Mouse (Mus musculus) splenic B cell, adult 2 months (primary cell): ENCODE measurements around the gene St8sia1.
"Not testable (repeated sequence)": the region's sequence is repeated elsewhere in the genome, so short reads cannot be mapped to it uniquely, and the experiment has no call there.

Experiments
- DNase-seq: peaks from one replicate; pipeline ENCODE4 v3.0.0-alpha.2; 2011; ENCODE audit warnings: low read depth, low spot score
- H3K27me3 ChIP-seq: 2 replicates; pipeline ENCODE4 v1.6.1; 2012; ENCODE audit warnings: mild to moderate bottlenecking, low read length, moderate library complexity, mixed read lengths; ENCODE audit not compliant: control insufficient read depth, poor library complexity, insufficient read depth, severe bottlenecking
- H3K36me3 ChIP-seq: 2 replicates; pipeline ENCODE4 v1.6.1; 2012; ENCODE audit warnings: mild to moderate bottlenecking, low read length, moderate library complexity, mixed read lengths; ENCODE audit not compliant: control insufficient read depth, poor library complexity, insufficient read depth, severe bottlenecking

The St8sia1 gene

DNA sequence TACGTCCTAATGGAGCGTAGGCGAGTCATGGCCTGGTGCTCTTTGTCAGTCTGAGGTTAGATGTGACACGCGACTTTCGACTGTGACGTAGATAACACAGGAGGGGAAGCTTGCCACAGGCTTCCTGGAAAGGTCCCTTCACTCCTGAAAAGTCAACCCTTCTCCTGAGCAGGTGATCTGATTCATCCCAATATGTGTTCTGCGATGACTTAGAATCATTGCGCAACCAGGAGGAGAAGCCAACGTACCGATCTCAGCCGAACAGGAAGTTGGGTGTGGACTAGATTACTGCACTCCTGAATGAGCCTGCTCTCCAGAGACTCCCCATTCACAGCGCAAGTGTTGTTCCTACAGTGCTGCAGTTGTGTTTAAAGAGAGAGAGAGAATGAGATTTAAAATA is 25.2 kb upstream of the St8sia1 start:
- H3K36me3 ChIP-seq: no peaks in the 10 kb centered on the region
- DNase-seq: peak; percentile 20
- no peaks in the 10 kb centered on the region for H3K27me3 ChIP-seq

DNA sequence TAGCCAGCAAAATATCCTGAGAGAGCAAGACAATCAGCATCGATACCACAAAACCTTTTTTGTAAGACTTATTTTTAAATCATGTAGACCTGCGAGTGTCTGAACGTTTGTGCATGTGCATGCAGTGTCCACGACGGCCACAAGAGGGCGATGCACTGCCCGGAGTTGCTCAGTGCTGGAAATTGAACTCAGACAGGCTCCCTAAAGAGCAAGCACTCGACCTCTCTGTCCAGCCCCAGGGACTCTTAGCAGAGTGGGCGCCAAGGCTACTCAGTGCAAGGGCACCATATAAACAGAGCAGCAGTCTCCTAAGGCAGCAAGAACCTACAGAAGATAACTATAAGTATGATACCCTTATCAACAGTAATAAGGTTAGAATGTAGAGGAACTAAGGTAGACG is 24.5 kb upstream of the St8sia1 start:
- DNase-seq: peak; percentile 78

DNA sequence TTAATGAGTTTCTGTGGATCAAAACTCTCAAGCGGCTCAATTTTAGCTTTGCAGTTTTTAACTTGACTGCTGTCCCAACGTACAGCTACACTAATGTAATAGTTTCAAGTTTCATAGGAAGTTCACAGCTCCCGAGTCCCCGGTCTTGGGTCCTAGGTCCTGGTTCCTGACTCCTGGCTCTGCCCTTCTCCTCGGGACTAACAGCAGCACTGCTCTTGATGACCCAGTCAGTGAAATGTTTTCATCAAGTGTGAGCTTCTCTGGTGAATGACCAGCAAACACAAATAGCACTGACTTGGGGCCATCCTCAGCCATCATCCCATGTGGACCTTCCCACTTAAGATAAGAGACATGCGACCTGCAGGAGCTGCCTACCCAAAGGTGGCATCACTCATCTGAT is 24.0 kb upstream of the St8sia1 start:
- no peak for DNase-seq
- Histone ChIP-seq H3K36me3 (no peaks in the 10 kb centered on the region), H3K27me3 (no peaks in the 10 kb centered on the region)

More for the DNA sequence above, 24.5 kb upstream of the St8sia1 start:
- H3K27me3 ChIP-seq: no peaks in the 10 kb centered on the region
- H3K36me3 ChIP-seq: no peaks in the 10 kb centered on the region

DNA sequence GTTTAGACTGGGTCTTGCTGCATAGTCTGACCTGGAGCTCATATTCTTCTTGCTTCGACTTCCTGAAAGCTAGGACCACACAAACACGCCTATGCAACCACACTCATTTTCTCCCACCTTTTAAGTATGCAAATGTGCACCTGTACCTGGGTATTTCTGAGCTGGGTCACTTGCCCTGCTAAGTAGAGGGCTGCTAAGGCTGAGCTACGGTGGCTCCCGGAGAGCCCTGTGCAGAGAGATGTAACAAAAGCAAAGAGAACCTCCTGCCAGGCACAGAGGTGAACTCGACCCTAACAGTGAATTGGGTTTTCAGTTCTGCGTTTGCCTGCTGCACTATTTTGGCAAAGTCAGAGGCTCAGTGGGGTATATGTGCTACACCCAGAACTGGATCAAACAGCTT is 23.4 kb upstream of the St8sia1 start:
- Histone ChIP-seq H3K36me3 (no peaks in the 10 kb centered on the region), H3K27me3 (no peaks in the 10 kb centered on the region)
- DNase-seq: no peak

DNA sequence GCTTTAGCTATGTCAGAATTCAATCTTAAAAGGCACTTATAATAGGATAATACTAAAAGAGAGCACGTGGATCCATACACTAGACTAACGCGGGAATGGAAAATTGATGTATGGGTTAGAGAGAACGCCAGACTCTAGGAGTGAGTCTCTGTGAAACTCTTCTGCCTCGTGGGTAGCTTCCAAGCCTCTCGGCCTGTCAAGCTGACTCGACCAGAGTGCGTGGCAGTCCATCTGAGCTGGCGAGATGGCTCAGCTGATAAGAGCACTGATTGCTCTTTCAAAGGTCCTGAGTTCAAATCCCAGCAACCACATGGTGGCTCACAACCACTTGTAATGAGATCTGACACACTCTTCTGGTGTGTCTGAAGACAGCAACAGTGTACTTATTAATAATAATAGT is 22.5 kb upstream of the St8sia1 start:
- H3K36me3 ChIP-seq, H3K27me3 ChIP-seq, DNase-seq: not testable (repeated sequence)

DNA sequence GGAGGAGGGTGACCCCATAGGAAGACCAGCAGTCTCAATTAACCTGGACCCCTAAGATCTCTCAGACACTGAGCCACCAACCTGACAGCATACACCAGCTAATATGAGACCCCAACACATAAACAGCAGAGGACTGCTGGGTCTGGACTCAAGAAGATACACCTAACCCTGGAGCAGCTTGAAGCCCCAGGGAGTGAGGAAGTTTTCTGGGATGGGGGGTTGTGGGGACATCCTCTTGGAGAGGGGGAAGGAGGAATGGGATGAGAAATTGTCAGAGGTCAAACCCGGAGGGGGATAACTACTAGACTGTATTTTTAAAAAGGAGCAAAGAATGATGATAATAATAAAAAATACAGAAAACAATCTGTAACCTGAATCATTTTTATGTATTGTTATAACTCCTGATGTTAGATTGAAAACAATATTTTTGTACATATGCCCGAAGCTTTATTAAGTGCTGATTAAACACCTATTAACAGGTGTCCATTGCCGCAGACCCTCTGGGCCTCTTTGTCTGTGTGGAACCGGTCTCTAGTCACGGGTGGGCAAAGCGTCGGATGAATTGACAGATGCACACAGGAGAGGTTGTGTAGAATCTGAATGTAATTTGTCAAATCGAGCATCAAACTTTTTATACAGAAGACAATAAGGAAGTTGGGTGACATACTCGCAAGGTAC is 21.4 kb upstream of the St8sia1 start:
- H3K27me3 ChIP-seq, DNase-seq, H3K36me3 ChIP-seq: not testable (repeated sequence)

DNA sequence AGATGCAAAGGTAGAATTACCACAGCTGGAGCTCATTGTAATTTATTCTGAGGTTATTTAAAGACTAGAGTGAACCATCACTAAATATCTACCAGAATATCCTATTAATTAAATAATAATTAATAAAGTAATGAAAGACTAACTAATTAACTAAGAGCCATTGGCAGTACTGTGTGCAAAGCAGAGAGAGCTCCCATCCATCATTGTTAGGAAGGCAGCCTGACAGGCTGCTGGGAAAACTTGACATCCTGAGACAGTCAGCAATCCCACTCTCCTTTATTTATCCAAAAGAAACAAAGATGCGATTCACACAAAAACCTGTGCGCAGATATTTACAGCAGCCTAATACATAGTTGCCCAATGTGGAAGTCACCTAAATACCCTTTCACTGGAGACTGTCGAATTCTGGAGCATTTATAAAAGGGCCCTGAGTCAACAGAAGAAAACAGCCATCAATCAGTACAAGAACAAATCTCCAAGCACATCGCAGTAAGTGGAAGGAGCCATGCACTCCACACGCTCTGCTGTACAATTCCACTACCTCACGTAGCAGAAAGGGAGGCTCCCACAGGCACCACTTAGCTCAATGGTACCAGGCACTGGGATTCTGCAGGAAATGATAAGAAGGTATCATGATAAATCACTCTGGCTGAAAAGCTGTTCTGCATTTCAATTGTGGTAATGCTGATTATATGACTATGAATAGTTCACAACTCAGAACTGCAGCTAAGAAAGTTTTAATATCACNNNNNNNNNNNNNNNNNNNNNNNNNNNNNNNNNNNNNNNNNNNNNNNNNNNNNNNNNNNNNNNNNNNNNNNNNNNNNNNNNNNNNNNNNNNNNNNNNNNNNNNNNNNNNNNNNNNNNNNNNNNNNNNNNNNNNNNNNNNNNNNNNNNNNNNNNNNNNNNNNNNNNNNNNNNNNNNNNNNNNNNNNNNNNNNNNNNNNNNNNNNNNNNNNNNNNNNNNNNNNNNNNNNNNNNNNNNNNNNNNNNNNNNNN is 15.7 kb upstream of the St8sia1 start:
- H3K36me3 ChIP-seq: no peaks in the 10 kb centered on the region
- H3K27me3 ChIP-seq: no peaks in the 10 kb centered on the region
- DNase-seq: no peak

DNA sequence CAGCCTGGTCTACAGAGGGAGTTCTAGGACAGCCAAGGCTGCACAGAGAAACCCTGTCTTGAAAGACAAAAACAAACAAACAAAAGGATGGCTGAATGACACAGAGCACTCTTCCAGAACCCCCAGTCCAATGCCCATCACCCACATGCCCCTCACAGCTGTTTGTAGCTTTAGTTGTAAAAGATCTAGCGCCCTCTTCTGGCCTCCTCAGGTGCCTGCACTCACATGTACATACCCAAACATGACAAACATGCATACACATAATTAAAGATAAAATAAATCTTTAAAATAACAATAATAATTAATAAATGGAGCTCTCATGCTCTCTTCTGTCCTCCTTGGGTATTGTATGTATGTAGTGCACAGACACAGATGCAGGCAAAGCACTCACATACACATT is 13.0 kb upstream of the St8sia1 start:
- DNase-seq: no peak
- Histone ChIP-seq H3K36me3 (no peaks in the 10 kb centered on the region), H3K27me3 (no peaks in the 10 kb centered on the region)

DNA sequence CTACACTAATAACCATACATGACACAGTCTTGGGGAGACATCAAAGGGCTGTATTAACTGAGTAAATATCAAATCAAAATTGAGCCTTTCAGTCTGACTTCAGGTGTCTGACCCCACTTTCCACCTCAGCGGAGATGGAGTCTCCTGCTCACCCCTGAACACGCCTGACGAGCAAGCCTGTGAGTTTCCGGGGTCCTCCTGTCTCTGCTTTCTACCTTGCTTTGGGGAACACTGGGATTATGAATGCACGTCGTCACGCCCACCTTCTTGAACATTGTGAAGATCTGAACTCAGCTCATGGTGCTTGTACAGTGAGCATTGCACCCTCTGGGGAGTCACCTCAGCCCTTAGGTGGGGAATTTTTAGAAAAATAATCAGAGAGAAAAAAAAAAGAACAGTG is 9.0 kb upstream of the St8sia1 start:
- Histone ChIP-seq H3K27me3 (no peaks in the 10 kb centered on the region), H3K36me3 (no peaks in the 10 kb centered on the region)
- DNase-seq: no peak

DNA sequence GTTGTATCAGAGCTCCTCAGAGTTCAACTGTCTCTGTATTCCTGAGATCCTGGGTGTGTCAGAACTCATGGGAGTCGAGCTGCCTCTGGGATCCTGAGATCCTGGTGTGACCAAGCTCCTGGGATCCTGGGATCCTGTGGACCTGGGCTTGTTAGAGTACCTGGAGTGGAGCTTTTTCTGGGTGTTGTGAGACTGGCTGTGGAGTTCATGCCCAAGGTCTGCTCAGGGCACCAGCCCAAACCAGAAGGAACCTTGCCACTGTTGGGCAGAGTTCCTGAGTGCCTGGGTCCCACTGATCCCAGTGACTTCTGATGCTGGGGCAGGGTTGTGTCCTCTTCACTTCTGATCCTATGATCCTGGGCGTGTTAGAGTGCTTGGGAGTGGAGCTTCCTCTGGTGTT is 8.0 kb upstream of the St8sia1 start:
- H3K27me3 ChIP-seq: no peaks in the 10 kb centered on the region
- no peaks in the 10 kb centered on the region for H3K36me3 ChIP-seq
- DNase-seq: no peak

DNA sequence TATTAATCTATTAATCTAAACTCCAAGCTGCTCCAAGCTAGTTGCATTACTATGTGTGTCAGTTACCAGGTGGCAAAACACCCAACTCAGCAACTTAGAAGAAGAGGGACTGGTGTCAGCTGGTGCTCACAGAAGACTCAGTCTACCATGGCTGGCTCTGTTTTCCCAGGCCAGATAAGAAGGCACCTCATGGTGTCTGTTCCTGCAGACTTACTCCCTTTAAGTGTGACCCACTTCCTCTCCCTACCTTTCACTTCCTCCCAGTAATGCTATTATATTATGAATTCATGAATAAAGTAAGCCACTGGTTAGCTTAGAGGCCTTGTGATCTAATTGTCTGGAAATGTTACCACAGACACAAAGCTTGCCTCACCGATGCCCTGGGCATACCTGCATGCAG is 3.2 kb upstream of the St8sia1 start:
- Histone ChIP-seq H3K36me3 (no peaks in the 10 kb centered on the region), H3K27me3 (peaks cover 5% of the 10 kb centered on the region)
- DNase-seq: no peak

DNA sequence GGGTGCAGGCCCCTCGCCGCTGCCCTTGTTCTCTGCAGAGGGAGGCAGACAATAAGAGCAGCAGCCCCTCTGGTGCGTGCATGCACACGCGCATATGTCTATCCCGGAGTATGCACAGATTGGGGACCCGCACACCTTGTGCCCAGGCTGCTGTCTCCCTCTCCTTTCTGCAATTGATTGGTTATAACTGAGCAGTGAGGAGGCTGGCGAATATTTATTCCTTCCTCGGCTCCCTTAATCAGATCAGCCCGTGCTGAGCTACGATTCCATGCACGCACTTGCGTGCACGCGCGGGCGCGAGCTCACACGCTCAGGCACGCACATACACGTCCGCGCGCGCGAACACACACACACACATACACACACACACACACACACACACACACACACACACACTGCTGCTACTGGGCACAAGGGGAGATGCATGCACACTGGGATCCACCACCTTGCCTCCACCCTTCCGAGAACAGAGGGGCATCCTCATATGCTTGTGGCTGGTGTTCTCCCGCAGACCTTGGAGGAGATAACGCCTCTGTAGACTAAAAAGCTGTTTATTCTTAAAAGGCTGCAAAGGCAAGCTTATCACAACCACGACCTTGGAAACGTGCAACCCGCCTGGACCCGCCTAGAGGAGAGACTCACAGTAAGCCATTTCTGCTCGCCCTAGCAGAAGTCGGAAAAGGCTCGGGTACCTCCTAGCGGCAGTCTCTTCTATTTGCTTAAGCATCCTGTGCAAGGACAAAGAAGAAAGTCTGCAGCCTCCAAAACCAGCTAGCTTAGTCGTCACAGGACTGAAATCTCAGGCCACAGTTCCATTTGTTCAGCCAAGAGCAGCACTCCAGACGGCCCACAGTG is 506 bp upstream of the St8sia1 start:
- H3K36me3 ChIP-seq: no peaks in the 10 kb centered on the region
- peaks cover 5% of the 10 kb centered on the region for H3K27me3 ChIP-seq
- peak; percentile 32 for DNase-seq

DNA sequence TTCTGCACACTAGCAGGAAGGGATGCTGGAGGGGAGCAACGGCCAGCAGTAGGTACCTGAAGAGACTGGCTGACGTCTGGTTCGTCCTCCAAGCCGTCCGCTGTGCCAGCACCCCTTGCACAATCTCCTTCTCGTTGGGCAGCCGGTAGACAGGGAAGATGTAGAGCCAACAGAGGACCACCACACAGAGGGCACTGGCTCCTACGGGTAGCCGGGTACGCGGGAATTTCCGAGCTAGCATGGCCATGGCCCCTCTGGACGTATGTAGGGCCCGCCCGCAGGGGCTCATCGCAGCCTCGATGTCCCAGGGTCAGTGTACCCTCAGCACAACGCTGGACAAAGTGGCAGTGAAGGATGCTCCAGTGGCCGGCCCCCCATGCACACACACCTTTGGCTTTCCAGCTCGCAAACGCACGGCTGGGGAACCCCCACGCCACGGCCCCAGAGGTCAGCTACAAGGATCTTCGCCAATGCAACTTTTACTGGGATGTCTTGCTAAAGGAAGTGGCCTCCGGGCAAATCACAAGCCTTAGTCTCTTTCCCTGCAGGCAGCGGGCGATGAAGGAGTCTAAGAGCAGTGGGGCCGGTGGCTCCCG is 674 bp downstream of the St8sia1 start:
- DNase-seq: no peak
- peaks cover 5% of the 10 kb centered on the region for H3K27me3 ChIP-seq

DNA sequence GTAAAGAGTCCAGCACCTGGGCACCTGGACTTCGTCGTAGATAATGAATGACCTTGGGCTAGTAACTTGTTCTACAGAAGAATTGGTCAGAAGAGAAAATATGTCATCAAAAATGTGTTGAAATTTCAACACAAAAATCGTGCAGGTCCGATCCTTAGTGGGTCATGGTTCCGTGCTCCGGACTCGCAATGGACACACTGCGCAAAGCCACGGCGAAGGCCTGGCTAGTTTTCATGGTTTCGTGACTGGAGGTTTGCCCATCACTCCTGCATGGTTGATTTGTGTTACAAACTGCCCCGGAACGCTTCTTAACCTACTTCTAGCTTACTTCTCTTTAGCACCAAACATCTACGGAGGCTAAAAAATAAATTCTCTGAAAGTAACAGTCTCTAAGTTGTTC is 1.4 kb downstream of the St8sia1 start:
- no peak for DNase-seq
- no peaks in the 10 kb centered on the region for H3K36me3 ChIP-seq
- peaks cover 5% of the 10 kb centered on the region for H3K27me3 ChIP-seq

More for the DNA sequence above, 674 bp downstream of the St8sia1 start:
- H3K36me3 ChIP-seq: no peaks in the 10 kb centered on the region
